Mouse (Mus musculus) left cerebral cortex, adult 18-20 months (tissue): ENCODE data around the gene Npepps. TPM values are rescaled to one million over a fixed set of nuclear protein-coding genes. Genes with fewer than 3 reads are reported as not detected.
A peak's percentile ranks its signal among the peaks of the same experiment; 100 is the strongest.

Source experiments
- DNase-seq, 2 experiments: peaks; one replicate each; pipeline ENCODE4 v3.0.0; 2021 to 2022; ENCODE audit warnings: low spot score in 2 of 2, mixed read lengths in 1 of 2
- total RNA-seq, 2 experiments: library from RNA; stranded (reverse); gene quantifications; 2 replicates each; pipeline ENCODE4 v1.2.3; 2021

Npepps gene
- total RNA-seq, 2 experiments from 2014 or later = 136 to 140 TPM

DNA sequence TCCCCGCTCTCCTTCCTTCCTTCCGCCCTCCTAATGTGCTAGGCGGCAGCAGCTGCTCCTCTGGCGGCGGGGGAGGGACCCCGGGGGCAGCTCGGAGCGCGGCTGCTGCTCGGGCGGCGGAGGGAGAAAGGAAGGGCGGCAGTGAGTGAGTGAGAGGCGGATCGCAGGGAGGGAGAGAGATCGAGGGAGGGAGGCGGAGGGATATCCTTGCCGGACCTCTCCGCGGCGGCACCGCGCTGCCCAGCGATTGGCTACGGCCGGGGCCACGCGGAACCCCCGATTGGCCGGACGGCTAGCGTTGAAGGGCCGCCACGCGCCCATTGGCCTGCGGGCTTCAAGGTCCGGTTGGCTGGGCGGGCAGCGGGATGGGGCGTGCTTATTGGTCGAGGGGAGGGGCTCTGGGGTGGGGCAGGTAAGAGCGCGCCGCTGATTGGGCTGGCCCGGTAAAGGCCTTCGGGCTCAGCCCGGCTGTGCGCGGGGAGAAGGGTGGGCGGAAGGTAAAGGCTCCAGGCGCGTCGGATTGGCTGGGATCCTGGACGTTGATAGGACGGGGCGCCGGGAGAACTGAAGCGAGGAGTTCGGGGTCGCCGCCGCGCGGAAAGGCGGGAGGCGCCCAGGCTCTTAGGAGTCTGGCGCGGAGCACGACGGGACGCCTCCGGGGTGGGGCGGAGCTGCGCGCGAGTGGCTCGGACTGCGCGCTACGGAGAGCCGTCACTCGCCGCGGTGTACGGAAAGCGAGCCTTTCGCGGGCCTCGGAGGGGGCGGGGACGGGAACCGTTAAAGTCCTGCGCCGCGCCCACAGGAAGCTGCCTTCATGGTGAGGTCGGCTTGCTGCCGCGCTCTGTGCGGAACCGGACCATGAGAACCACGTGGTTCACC is 92.4 kb downstream of the Npepps start, which contains the start of gene Kpnb1:
Gene Kpnb1, minus strand, starts transcription at position 118 of the 879 bp plus-strand sequence.
- peak; percentile 96 to 98 for DNase-seq

DNA sequence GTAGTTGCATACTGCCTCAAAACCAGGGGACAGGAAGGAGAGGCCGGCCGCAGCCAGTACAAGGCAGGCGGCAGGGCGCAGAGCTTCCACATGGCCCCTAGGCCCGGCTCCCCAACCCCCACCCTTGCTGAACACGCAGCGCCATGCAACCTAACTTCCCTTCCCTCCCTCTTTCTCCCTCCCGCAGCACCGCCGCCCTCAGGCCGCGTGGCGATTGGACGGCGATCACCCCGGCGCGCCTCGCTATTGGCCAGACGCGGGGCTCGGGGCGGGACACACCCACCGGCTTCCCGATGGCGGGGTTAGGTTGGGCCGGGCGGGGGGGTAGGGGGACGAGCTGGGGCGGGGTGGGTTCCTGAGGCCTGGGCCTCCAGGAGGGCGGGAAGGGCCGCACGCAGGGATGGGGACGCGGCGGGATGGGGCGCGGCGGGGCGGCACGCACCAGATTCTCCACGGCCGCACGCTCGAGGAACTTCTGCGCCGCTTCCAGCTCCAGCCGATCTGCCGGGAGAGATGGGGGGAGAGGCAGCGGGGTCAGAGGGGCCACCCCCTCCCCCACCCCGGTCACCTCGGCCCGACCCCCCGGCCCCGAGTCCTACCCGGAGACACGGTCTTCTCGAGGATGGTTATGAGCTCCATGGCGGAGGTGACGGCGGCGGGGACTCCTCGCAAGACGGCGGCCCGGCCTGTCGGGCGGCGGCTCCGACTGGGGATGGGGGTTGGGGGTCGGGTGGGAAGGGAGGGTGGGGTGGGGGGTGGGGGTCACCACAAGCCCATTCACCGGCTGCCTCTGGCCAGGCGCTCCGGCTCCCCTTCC is 93.3 kb downstream of the Npepps start:
- peak; percentile 96 to 98 for DNase-seq

DNA sequence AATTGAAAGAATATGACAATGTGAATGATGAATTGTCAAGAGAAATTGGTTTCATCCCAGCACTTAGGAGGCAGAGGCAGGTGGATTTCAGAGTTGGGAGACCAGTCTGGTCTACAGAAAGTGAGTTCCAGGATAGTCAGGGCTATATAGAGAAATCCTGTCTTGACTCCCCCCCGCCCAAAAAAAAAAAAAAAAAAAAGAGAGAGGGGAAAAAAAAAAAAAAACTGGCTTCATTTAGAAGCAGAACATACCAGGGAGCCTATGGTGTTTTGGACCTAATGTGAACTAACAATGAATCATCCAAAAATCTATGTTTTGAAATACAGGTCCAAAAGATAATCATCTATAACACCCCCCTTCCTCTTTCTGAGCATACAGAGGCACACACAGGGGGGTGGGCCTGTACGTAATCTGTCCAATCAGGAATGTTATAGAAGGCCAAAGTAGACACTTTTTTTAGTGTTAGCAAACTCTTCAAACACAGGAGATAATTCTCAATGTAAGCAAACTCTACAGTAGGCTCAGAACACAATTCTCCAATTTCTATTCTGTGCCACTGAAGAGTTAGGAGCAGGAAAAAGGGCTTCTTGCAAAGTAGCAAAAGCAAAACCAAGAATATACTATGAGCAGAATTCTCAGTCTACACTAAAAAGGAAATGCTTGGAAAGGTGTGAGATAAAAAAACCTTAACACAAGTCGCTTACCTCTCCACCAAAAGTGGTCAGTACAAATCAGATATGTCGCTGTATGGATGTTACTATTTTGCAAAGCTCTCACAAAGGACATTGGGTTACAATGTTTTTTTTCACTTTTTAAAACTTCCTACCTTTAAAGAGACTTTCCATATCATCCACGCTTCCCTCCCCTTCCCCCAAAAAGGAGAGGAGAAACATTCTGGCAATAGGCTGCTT is 94.5 kb downstream of the Npepps start:
- no peak for DNase-seq

DNA sequence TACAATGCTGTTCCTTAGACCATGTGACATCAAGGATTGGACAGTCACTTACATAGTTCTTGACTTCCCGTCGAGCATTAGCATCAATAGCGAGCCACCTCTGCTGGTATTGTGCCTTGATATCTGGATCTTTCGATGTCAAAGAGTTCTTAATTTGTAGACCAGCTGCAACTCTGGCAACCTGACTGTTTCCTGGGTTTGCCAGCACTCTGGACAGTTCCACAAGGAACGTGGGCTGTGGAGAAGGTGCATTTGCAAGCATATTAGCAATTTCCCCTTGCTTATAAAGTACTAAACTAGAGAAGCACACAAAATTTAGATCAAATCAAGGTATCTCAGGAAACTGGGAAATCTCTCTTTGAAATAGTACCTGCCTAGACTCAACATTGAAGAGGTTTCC is 95.6 kb downstream of the Npepps start:
- DNase-seq = no peak

DNA sequence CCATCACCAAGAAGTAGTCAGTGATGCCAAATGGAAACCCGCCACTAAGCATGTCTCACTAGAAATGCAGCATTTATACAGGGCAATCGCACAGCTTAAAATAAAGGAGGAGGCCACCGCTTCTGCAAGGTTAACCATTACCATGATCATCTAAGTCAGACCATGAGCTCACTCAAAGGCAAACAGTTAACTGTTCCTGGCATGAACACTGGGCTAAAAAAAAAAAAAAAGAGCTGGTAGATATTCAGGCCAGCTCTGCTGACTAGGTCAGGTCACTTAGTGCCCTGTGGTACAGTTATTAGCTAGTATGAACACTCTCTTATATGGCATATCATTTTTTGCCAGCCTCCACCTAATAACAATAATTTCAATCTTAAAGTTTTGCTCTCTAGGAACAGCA is 98.0 kb downstream of the Npepps start:
- DNase-seq = no peak

DNA sequence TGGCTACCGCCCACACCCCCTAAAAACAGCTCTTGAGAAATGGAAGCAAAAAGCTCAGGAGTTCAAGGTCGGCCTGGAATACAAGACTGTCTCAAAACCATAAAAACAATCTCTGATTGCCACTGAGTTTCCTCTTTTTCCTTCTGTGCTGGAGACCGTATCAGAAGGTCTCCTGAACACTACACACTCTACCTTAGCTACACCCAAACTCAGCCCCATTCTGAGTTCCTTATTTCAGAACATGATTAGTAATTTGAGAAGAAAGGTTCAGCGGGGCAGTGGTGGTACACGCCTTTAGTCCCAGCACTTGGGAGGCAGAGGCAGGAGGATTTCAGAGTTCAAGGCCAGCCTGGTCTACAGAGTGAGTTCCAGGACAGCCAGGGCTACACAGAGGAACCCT is 99.4 kb downstream of the Npepps start:
- no peak for DNase-seq

DNA sequence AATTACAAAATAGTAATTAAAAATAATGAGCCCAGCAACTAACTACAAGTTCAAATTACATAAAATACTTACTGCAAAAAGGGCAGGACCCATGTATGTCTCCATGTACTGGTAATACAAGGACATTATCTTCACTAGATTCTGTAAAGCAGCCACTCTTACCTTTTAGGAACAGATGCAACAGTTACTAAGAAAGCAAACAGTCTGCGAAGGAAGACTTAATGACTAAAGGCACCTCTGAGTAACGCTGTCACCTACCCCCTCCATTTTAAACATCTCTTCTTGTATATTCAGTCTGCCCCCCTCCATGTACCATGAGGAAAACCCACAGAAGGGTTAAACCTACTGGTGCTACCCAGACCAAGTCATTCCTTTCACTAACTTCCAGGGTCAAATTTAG is 102.2 kb downstream of the Npepps start:
- no peak for DNase-seq

DNA sequence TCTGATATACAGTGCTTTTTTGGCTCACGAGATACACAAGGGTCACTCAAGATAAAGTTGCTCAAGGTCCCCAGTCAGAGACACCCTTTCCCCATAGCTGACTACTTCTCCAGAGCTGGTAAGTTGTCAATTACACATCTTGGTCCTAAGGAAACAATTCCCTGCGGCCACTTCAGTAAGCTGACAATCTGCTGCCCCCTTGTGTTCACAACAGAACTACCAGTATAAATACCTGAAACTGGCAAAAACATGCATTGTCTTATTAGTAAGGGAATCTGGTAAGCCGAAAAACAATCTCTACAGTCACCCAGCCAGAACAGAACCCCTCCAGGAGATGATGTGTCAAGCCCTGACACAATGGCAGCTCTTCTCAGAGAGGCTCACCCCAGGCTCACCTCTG is 103.6 kb downstream of the Npepps start:
- peak; percentile 45 to 58 for DNase-seq

DNA sequence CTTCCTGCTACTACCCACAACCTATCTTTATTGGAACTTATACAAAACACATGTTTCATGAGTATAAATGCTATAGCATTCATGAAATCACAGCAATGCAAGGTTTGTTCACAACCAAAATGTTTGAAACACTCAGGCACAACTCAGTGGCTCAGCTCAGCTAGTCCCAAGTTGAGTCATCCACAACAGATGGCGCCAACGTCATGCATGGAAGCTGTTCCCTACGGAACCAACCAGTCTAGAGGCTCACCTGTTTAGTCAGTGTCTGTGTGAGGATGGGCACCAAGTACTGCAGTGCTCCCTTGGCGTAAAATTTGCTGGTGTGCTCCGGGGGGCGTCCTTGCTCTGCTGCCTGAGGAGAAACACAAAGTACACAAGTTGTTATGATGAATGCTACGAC is 104.9 kb downstream of the Npepps start:
- DNase-seq = peak; percentile 47 to 53

DNA sequence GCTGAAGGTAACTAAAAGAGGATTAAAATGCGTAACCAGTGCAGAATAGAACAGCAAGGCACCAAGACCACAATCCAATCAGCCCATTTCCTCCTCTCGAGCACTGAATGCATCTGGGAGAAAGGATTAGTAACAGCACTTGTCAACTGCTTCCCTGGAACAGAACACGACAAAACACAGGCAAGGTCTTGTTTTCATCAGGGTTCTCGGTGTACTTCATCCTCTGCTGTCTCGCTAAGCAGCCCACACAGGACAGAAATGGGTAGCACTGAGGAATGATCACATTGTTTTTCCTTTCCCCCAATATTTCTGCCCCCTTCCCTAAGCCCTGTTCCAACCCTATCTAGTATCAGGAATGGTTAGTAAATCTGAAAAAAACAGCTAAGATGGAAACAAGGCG is 120.1 kb downstream of the Npepps start:
- no peak for DNase-seq

DNA sequence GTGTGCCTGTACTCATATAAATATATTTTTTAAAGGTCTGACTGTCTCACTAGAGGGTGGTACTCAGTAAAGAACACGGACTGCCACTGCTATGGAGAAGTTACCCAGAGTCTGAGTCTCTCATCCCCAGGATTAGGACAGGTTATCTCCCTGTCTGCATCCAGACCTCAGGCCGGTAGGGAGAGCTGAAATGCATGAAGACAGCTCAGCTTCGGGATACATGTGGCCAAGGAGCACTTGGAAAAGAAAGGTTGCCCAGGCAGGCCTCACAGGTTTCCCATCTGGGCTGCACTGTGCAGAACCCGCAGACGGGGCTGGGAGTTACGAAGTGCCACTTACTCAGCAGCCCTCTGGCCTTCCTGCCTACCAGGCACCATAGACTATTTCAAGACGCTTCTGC is 123.4 kb downstream of the Npepps start:
- DNase-seq = no peak

Other genes starting within 250 kb of the Npepps start
- gene Lrrc46, start 239.2 kb downstream of the Npepps start, total RNA-seq = under 1 TPM; 0.33 to 0.37 TPM
- gene Mrpl10, start 239.1 kb downstream of the Npepps start, total RNA-seq = 10 to 100 TPM; 67.4 to 70.6 TPM
- 10 to 100 TPM; 12.9 to 13.2 TPM for gene Osbpl7, start 230.0 kb downstream of the Npepps start, total RNA-seq
- gene Tbx21, start 165.3 kb downstream of the Npepps start, total RNA-seq = under 1 TPM in 1 of 2 experiments, not detected in 1; 0.21 TPM
- gene Tbkbp1, start 129.1 kb downstream of the Npepps start, total RNA-seq = 10 to 100 TPM; 54.8 to 58.4 TPM
- gene Kpnb1, start 92.8 kb downstream of the Npepps start, total RNA-seq = 100 to 1,000 TPM; 118 to 121 TPM
- gene Mrpl45, start 35.1 kb upstream of the Npepps start, total RNA-seq = 10 to 100 TPM; 27.7 to 30.7 TPM
- gene Gpr179, start 71.4 kb upstream of the Npepps start, total RNA-seq = under 1 TPM; 0.09 to 0.12 TPM
- 10 to 100 TPM; 80.9 to 92.7 TPM for gene Socs7, start 81.9 kb upstream of the Npepps start, total RNA-seq
- gene Arhgap23, start 134.9 kb upstream of the Npepps start, total RNA-seq = 10 to 100 TPM; 66.5 to 75.0 TPM
- gene 4933428G20Rik, start 219.7 kb upstream of the Npepps start, total RNA-seq = not detected